Mouse (Mus musculus) liver, embryonic 14.5 days (tissue): ENCODE measurements at regions not wholly inside any gene's neighbourhood (a gene's known extent, or its start where the extent isn't known, plus 50 kb on each side); places are given as distances from the start of the nearest gene placed in this dataset.

Experiments used
- CTCF ChIP-seq: IDR thresholded peaks from 2 replicates; pipeline ENCODE4 v1.5.1; 2016; ENCODE audit warnings: antibody characterized with exemption, low read depth, control low read depth
- EP300 ChIP-seq: IDR thresholded peaks from 2 replicates; pipeline ENCODE4 v1.6.1; 2016; ENCODE audit warnings: antibody characterized with exemption, low read depth

- TF ChIP-seq CTCF (no peak), EP300 (no peak)
Observed at GRCm38 (mm10) chr2:72628626-72629470, 152.9 kb downstream of the Cdca7 start.
